Mouse (Mus musculus): ENCODE data around the gene Gfy.
A peak's percentile ranks its signal among the peaks of the same experiment; 100 is the strongest.
"Not testable (repeated sequence)": the region's sequence is repeated elsewhere in the genome, so short reads cannot be mapped to it uniquely, and the experiment has no call there.

Gfy gene

DNA sequence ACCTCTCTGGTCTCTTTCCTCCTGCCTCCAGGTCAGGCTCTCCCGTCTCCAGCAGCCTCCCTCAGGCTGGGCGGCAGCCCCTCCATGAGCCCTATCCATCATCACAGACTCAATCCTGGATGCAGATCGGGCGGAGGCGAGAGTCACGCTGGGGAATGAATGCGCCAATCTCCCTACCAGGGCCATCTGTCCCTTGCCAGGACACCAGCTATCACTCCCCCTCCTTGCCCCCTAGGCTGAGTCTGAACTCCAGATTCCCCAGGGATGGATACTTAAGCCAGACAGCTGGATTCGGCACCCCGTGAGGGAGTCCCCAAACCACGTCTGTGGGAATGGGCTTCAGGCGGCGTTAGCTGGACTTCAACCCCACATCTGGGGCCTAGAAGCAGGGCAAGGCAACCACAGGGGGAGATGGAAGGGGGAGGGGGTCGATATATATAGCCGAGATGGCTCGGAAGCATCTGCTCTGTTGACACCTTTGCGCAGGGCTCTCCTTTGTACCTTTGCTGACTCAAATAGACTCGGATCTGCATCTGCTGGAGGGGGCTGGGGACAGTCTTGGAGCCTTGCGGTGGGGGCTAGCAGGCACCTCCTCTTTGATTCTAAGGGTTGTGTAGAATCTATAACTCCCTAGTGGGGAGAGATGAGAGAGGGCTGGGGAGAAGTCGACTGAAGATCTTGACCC, 11.5 kb downstream of the Gfy start:
- no peak for DNase-seq (ENCODE audit: low spot score)

DNA sequence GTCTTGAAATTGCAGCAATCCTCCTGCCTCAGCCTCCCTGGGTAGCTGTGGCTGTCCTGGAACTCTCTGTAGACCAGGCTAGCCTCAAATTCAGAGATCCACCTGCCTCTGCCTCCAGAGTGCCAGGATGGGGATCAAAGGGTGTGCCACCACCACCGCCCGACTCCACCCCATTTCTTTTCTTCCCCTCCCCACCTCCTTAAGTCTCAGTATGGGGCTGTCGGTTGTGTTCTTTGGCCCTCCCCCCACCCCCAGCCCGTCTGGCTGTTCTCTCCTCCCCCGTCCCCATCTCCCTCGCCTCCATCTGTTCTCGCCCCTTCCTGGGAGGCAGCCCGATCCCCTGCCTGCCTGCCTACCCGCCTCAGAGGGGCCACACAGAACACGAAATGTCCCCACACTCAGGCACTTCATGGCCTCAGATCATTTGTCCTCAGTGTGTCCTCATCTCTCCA, 12.4 kb downstream of the Gfy start:
- DNase-seq (ENCODE audit: low spot score): no peak

DNA sequence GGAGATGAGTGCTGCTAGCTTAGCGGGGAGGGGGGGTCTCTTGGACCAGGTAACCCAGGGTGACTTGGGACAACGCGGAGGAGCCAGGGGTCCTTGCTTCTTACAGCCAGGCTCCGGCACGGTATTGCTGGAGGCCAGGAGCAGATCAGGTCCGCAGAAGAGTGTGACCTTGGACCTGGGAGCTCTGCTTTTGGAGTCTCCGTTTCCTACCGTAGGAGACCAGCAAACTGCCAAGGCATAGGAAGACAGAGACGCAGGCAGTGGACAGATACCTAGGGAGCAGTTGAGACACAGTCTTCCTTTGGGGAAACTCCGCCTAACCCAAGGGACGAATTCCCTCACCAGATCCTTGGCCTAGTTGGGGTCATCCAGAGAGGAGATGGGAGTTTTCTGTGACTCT, 13.7 kb downstream of the Gfy start:
- DNase-seq (ENCODE audit: low spot score): no peak

DNA sequence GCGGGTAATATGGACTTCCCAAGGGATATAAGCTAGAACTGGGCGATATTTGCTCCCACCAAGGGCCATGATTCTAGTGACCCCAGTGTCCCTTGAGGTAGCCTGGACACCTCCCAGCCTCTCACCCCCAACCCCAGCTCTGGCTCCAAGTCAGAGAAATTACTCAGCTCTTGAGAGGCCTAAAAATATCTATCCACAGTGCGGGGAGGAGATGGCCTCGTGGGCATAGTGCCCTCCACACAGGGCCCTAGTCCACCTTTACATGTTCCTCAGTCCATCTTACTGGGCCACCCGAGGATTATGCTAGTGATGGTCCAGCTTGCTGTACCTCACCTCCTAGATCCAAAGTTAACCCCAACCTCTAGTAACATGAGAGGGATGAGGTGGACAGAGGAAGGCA, 14.5 kb downstream of the Gfy start:
- no peak for DNase-seq (ENCODE audit: low spot score)

DNA sequence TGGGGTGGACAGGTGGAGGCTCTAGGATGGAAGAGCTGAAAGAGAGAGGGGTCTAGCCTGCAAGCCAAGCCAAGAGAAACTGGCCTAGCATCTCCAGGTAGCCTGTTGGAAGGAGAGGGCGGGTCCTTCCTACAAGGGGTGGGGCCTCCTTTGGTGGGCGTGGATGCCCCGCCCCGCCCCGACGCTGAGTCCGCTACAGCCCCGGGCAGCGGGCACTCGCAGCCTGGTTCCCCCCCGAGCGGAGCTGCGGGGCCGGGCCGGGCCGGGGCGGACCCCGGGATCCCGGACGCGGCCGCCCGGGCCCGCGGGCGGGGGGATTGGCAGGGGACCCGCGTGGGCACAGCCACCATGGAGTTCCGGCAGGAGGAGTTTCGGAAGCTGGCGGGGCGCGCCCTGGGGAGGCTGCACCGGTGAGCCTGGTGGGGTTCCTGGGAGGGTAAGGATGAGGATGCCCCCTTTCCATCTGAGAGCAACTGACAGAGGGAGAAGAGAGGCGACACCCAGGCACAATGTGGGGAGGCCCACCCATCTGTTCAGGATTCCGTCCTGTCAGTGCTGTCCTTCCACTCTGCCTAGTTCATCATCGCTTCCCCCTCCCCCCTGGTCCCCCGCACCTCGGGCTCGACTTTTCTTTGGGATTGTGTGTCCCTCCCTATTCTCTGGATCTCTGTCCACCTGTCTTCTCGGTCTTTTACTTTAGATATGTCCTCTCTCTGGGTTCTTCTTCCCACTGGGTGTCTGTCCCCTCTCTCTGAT, 15.5 kb downstream of the Gfy start, which contains the start of gene Slc17a7:
Gene Slc17a7 (plus strand): TSS at position 215 of the 756 bp plus-strand sequence.
- DNase-seq (ENCODE audit: low spot score): no peak

DNA sequence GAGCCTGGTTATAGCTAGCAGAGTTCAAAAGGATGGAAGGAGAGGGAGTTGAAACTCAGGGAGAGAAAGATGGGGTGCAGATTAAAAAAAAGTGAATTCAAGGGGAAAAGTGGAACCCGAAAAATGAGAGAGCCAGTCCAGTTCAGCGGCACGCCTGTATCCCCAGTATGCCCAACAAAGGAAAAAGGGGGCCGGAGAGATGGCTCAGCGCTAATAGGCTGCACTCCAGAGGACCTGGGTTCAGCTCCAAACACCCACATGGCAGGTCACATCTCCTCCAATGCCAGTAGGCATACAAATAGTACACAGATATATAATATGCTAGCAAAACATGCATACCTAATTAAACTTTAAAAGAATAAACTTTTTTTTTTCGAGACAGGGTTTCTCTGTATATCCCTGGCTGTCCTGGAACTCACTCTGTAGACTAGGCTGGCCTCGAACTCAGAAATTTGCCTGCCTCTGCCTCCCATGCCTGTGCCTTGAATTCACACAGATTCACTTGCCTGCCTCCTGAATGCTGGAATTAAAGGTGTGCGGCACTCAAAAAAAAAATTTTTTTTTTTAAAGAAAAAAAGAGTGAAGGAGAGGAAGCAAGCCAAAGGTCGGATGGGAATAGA, 16.3 kb downstream of the Gfy start:
- DNase-seq (ENCODE audit: low spot score): no peak

DNA sequence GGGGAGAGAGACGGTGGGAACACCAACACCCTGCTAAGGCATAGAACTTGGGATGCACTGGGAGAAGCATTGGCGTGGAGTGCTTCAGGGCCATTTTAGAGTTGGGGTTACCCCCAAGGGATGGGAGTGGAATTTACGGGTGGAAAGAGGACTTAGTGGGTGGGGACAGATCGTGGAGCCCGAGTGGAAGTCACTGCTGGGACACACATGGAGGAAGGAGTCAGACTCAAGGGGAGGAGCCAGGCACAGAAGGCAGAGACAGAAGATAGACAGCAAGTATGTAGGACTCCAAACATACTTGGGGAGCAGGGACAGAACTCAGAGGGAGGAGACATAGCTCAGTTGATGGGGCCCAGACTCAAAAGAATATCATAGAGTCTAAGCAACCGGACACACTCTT, 16.8 kb downstream of the Gfy start:
- no peak for DNase-seq (ENCODE audit: low spot score)

DNA sequence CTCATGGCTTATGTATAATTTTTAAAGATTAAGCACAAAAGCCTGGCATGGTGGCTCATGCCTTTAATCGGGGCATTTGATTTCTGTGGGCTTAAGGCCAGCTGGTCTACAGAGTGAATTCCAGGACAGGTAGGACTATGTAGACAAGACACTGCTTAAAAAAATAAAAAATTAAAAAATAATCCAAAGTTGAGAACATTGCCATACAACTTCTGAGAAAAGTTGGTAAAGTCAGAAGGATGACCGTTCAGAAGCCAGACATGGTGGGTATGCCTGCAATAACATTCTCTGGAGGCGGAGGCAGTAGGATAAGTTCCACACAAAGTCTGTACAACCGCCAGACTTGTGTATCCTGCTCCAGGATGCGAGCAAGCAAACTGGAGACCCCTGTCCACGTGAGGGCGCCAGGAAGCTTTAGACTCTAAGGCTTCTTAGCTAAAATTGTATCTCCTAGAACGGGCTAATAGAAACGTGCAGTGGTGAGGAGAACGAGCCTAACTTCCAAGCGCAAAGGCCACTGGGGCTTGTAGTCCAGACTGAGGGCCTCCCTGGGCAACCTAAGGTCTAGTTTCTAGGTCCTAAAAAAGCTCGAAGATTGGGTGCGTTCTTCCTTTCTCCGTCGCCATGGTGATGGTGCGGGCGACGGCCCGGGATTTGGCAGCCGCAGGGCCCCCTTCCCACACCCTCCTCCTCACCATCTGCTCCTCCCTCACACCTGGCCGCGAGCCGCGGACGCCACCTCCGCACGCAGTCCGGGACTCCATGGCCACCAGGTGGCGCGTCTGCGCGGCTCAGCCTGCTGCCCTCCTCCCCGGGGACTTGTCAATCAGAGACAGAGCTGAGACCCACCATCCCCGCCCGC, 17.5 kb downstream of the Gfy start:
- DNase-seq (ENCODE audit: low spot score): peak; percentile 87

DNA sequence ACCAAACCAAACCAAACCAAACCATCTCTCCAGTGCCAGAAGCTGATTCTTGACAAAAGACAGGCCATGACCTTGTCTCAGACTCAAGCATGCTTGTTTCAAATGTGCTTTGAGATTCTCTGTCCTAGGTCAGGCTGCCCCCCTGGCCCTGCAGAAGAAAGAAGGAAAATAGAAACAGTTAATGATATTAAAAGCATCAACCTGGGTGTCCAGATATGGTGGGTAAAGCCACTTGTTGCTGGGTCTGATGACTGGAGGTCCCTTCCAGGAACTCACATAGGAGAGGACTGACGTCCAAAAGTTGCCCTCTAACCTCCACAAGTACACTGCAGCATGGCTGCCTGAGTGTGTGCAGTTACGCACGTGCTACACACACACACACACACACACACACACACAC, 18.5 kb downstream of the Gfy start:
- no peak for DNase-seq (ENCODE audit: low spot score)

DNA sequence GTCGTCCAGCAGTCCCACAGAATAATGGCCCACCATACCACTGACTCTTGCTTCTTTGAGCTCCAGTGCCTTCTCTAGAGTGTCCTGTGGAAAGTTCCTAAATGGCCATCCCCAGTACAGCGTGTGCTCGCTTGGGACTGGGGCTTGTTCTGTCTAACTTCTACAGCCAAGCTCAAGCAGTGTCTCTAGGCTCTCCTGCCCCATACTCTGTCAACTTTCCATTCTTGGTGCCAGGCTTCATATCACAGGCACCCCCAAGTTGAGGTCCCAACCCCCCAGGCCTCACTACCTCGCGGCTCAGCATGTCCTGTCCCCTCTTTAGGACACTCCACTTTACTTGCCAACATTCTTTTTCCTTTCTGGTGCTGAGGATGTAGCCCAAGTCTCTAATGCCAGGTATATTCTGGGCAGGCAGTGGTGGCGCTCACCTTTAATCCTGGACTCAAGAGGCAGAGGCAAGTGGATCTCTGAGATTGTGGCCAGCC, 19.0 kb downstream of the Gfy start:
- DNase-seq (ENCODE audit: low spot score): no peak

DNA sequence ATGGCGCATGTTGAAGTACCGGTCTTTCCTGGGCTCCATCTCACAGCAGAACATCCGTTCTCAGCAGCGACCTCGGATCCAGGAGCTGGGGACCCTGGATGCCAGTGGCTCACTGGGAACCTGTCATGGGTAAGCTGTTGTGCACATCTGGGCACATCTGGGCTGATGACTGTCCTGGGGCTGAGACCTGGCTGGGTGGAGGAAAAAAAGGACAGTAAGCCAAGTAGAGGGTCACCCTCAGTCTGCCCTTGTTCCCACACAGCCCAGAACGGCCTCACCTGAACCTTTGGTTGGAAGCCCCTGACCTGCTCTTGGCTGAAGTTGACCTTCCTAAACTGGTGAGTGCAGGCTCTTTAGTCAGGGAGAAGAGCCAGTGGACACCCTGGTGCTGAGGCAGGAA, 20.4 kb downstream of the Gfy start:
- no peak for DNase-seq (ENCODE audit: low spot score)

DNA sequence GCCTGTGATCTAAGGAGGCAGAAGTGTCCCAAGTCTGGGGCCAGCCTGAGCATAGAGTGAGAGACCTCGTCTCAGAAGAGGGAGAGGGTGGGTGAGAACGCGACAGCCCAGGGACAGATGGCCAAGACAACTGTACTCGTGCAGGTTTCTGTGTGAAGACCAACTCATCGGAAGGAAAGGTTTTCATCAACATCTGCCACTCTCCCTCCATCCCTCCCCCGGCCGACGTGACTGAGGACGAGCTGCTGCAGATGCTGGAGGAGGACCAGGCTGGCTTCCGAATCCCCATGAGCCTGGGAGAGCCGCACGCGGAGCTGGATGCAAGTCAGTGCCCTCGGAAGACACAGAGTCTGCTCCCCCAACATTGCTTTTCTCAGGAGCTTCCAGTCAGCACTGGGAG, 21.9 kb downstream of the Gfy start:
- no peak for DNase-seq (ENCODE audit: low spot score)

DNA sequence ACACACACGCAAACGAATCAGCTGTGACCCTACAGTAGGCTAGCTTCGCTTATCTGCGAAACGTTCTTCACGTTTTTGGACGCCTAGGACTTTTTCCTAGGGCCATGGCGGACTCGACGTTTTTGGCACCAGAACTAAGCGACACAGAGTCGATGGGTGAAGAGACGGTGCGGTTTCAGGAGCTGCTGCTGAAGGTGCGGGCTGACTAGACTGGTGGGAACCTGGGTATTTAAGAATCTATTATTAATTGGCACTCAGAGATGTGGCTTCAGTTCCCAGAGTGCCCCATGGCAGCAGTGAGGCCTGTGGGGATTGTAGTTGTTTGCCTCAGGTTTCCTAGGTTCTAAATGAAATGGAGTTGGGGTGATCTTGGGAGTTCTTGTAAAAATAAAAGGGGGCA, 23.2 kb downstream of the Gfy start:
- no peak for DNase-seq (ENCODE audit: low spot score)

DNA sequence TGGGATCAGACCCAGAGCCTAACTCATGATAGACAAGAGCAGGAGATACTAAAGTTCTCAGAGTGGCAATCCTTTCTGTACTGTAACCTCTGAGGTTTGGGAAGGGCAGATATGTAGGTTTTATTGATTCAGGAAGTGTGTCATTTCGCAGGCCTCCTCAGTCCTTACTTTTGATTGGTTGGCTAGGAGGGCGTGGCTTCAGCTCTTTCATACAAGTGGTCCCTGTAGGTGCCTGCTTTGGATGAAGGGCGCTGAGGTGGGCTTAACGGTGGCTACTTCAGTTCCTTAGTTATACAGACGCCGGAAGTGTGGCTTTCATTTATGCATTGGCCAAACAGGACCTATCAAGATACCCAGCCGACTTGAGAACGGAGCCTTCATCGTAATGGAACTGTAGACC, 23.8 kb downstream of the Gfy start:
- DNase-seq (ENCODE audit: low spot score): no peak

DNA sequence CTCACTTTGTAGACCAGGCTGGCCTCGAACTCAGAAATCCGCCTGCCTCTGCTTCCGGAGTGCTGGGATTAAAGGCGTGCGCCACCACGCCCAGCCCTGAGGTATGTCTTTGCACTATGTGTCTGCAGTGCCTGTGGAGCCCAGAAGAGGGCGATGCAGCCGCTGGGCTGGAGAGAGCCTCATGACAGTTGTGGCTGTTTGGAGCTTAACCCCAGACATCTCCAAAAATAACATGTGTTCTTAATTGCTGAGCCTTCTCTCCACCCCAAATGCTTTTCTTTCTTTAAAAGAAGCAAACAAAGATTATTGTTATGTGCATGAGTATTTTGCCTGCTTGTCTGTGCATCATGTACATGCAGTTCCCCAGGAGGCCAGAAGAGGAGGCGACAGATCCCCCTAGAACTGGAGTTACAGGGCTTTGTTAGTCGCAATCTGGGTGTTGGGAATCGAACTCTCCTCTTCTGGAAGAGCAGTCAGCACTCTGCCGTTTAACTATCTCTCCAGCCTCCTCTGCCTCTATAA, 24.3 kb downstream of the Gfy start:
- DNase-seq (ENCODE audit: low spot score): peak; percentile 25

DNA sequence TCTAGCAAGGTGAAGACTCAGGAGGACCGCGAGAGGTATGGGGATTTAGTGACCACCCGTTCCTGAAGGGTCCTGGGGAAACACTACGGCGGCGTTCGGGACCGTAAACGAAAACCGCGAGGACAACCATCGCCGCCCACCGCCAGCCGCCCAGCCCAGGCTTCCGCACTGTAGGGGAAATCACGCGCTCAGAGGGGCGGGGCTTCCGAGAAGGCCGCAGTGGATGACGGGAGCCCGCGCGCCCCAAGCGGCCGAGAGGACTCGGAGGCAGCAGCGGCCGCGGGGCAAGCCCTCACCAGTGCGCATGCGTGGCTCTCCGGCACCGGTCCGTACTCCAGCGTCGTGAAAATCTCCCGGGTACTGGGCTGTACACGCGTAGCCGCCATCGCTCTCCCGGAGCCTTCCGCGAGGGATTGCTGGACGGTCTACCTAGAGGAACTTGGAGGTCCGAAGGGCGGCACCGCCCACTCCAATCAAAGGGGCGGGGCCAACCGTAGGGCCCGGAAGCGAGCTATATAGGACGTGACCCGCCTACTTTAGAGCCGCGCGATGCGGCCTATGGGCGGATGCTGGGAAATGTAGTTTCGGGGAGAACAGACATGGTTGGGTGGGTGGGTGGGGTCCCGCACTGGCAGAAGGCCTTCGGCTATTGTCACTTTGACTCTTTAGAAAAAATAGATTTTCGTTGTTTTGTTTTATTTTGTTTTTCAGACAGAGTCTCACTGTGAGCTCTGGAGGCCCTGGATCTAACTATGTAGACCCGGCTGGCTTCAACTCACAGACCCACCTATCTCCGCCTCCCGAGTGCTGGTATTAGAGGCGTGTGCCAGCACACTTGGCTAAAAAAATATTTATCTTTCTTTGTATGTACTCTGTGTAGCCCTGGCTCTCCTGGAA, 25.0 kb downstream of the Gfy start, which contains the start of the genes Pih1d1 and Aldh16a1:
Gene Pih1d1 (plus strand): TSS at position 208 of the 897 bp plus-strand sequence.
Gene Aldh16a1 (minus strand): TSS at position 489 of the 897 bp plus-strand sequence.
- peak; percentile 98 for DNase-seq (ENCODE audit: low spot score)

DNA sequence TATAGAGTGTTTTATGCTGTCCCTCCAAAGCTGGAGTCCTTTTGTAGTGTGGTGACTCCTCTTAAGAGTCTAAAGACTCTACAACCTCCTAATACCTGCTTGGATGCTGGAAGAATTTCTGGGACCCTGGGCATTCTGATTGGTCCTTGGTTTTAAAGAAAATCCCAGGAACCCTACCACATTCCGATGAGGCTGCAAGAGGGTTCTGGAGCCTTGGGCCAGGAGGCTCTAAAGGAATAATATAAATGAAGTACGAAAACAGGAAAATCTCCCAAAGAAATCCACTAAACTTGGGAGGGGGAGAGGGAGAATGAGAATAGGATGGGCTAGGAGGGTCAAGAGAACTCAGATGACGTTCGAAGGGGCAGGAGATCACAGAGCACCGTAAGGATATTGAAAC, 25.8 kb downstream of the Gfy start:
- no peak for DNase-seq (ENCODE audit: low spot score)

DNA sequence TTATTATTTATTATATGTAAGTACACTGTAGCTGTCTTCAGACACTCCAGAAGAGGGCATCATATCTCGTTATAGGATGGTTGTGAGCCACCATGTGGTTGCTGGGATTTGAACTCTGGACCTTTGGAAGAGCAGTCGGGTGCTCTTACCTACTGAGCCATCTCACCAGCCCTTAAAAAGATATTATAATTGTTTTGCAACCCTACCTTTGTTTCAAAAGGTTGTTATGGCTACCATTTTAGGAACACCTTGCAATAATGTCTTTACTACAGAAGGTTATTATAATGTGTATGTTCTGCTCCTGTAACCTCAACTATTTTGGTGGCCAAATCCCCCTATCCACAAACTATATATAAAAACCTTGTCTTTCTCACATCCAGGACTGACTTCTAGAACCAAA, 26.3 kb downstream of the Gfy start:
- DNase-seq (ENCODE audit: low spot score): not testable (repeated sequence)

DNA sequence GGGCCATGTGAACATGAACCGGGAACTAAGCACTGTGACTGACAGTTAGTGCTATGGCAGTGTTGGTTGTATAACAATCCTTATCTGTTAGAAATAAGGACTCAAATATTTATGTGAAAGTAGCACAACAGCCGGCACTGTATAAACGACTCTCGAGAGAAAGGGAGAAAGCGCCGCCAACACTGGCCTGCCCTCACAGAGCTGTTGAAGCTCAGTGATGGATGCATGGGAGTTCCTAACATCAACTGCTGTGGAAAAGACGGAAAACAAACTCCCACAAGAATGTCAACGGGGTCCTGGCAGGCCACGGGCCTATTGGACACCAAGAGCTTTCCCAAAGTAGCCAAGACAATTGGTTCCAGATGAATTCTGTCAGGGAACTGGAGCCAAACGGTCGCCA, 28.1 kb downstream of the Gfy start:
- DNase-seq (ENCODE audit: low spot score): peak; percentile 33

DNA sequence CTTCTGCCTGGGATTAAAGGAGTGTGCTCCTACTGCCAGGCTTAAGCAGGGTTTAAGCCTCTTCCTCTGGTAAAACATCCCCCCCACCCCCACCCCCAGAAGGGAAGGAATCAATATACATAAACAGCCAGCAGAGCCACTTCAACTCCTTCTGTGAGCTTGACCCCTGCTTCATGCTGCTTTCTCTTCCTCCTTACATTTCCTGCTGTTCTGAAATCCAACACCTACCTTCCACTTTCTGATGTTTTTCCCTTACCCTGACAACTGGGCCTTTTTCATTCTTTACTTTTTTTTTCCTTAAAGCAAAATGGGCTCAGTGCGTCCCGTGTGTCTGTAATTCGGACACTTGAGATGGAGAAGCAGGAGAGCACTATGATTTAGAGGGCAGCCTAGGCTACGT, 29.0 kb downstream of the Gfy start:
- DNase-seq (ENCODE audit: low spot score): no peak

DNA sequence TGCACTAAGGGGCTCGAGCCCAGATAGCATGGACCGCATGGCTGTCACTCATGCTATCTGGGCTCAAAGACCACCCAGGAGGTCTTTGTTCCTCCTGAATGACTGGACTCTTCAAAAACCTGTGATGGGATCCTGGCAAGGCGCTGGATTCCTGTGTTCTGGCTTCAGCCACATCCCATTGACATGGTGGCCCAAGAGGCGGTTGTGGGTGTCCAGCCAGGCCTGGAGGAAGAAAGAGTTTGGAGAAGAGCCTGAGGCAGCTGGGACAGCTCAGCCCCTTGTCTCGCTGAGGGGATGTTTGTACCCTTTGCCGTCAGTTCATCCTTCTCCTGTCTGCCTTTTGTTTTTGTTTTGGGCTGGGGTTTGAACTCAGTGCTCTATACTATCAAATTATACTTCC, 29.8 kb downstream of the Gfy start:
- no peak for DNase-seq (ENCODE audit: low spot score)

All from ovary, postnatal 10 days (tissue).